Mouse (Mus musculus) cerebellum, postnatal 25 days (tissue): ENCODE data around the gene Col2a1.

Source experiments
- DNase-seq, 2 experiments: peaks; one replicate each; pipeline ENCODE4 v3.0.0; 2021; ENCODE audit warnings: mixed read lengths in 2 of 2

Col2a1 gene

GRCm38 (mm10) chr15:98002113-98002990, 2.1 kb downstream of the Col2a1 start:
- DNase-seq: no peak

GRCm38 (mm10) chr15:98001321-98002112, 3.0 kb downstream of the Col2a1 start:
- no peak for DNase-seq

GRCm38 (mm10) chr15:97999991-98000390, 4.5 kb downstream of the Col2a1 start:
- DNase-seq: no peak

GRCm38 (mm10) chr15:97999546-97999945, 4.9 kb downstream of the Col2a1 start:
- no peak for DNase-seq

- DNase-seq: peak; percentile 38 to 61
Measured at GRCm38 (mm10) chr15:97996716-97997256, 7.7 kb downstream of the Col2a1 start.

- DNase-seq: peak; percentile 65 to 72
Measured at GRCm38 (mm10) chr15:97992712-97993286, 11.7 kb downstream of the Col2a1 start.

GRCm38 (mm10) chr15:97992027-97992711, 12.3 kb downstream of the Col2a1 start:
- no peak for DNase-seq

- DNase-seq: no peak
Measured at GRCm38 (mm10) chr15:97991285-97991895, 13.1 kb downstream of the Col2a1 start.

GRCm38 (mm10) chr15:97990721-97991120, 13.8 kb downstream of the Col2a1 start:
- no peak for DNase-seq

- no peak for DNase-seq
Measured at GRCm38 (mm10) chr15:97990124-97990523, 14.4 kb downstream of the Col2a1 start.

GRCm38 (mm10) chr15:97989544-97989943, 15.0 kb downstream of the Col2a1 start:
- no peak for DNase-seq

- DNase-seq: no peak
Measured at GRCm38 (mm10) chr15:97981560-97981959, 22.9 kb downstream of the Col2a1 start.

GRCm38 (mm10) chr15:97973248-97974005, 31.1 kb downstream of the Col2a1 start:
- DNase-seq: no peak

- DNase-seq: no peak
Measured at GRCm38 (mm10) chr15:97972580-97972979, 31.9 kb downstream of the Col2a1 start.

- DNase-seq: peak; percentile 25 to 65
Measured at GRCm38 (mm10) chr15:97970299-97970698, 34.2 kb downstream of the Col2a1 start.

GRCm38 (mm10) chr15:97965311-97966045, 39.0 kb downstream of the Col2a1 start:
- peak in 1 of 2 experiments; percentile 20 for DNase-seq

- peak; percentile 37 to 51 for DNase-seq
Measured at GRCm38 (mm10) chr15:97964836-97965187, 39.7 kb downstream of the Col2a1 start.

GRCm38 (mm10) chr15:97963989-97964835, 40.3 kb downstream of the Col2a1 start, which contains the start of gene Tmem106c:
TSS of gene Tmem106c (plus strand) at chr15:97964200.
- DNase-seq: peak; percentile 95

GRCm38 (mm10) chr15:97963329-97963988, 41.0 kb downstream of the Col2a1 start:
- no peak for DNase-seq
